Mouse (Mus musculus) lung, adult 2 months (tissue): ENCODE data around the gene Lrp1.

Experiments used
- CTCF ChIP-seq: fragments of 200-500 bp; IDR thresholded peaks from 2 replicates; pipeline ENCODE4 v1.5.1; 2011; ENCODE audit warnings: mild to moderate bottlenecking, low read length, control low read depth; ENCODE audit not compliant: insufficient read depth
- POLR2A ChIP-seq: fragments of 200-500 bp; IDR thresholded peaks from 2 replicates; pipeline ENCODE4 v1.6.1; 2011; ENCODE audit warnings: low read depth, mild to moderate bottlenecking, control low read depth, low read length, borderline replicate concordance; ENCODE audit errors: extremely low read depth

DNA sequence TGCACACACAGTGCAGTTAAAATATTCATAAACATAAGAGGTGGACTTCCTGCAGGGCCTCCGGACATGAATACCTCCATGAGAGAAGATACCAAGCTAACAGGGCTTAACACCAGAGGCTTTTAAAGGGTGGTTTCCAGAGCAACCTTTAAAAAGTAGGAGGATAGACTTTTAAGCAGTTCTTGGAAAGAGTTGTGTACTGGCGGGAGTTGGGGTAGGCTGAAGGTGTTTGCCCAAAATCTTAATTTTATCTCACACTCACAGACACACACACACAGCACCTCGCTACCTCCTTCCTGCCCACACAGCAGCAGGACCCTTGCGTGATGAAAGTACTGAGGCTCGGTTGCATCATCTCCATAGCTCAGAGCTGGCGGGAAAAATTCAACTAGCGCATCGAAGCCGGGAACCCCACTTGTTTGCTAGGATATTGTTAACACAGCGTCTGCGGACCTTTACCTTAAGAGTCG lies 99.3 kb downstream of the Lrp1 start:
- TF ChIP-seq POLR2A = no peak
- no peak for TF ChIP-seq CTCF
